Mouse (Mus musculus): ENCODE results near the gene Bmpr1b. TPM values are rescaled to one million over a fixed set of nuclear protein-coding genes. Genes with fewer than 3 reads are reported as not detected.

Gene Bmpr1b
- polyA plus RNA-seq, 1 experiment from 2014 or later: 18.1 TPM

DNA sequence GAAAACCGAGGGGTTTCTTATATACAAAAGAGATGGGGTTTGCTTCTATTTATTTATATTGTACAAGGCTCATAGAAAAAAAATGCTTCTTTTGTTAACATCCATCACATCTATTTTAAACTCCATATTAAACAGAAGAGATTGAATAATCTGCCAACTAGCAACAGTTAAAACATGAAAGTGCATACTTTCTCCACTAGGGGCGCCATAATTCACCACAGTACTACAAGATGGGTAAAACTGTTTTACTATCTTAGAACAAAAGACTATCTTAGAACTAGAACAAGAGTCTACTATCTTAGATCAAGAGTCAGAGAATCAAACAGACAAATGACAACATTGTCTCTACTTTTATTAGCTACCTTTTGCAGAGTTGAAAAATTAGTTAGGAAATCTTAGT, 125.8 kb downstream of the Bmpr1b start:
- ATAC-seq (ENCODE audit: insufficient number of reproducible peaks, insufficient read depth, low FRiP score, low TSS enrichment, low read depth): no peak
- Histone ChIP-seq H3K4me3 (replicated peaks) (no peak overlapping the region), H3K27ac (no peak overlapping the region), H3K9me3 (no peaks in the 10 kb centered on the region), H3K4me2 (no peak overlapping the region), H3K36me3 (no peaks in the 10 kb centered on the region), H3K9ac (replicated peaks) (no peak overlapping the region), H3K27me3 (peaks cover 1% of the 10 kb centered on the region), H3K4me1 (replicated peaks) (peaks cover 3% of the 10 kb centered on the region; the same call in 1 of the 2 replicates)
- 39% methylated on average over 2 of the region's 2 CpGs for WGBS

GRCm38 (mm10) chr3:142043006-142043405, 126.2 kb downstream of the Bmpr1b start:
- peak; percentile 52; the same call in 1 of the 2 replicates for ATAC-seq (ENCODE audit: insufficient number of reproducible peaks, insufficient read depth, low FRiP score, low TSS enrichment, low read depth)
- 62% methylated on average over 5 of the region's 5 CpGs for WGBS
- no peak overlapping the region for H3K4me3 ChIP-seq (replicated peaks)
- no peak overlapping the region for H3K4me2 ChIP-seq
- H3K9ac ChIP-seq (replicated peaks): no peak overlapping the region
- H3K27ac ChIP-seq: no peak overlapping the region
- H3K4me1 ChIP-seq (replicated peaks): peaks cover 3% of the 10 kb centered on the region; the same call in 1 of the 2 replicates
- no peaks in the 10 kb centered on the region for H3K36me3 ChIP-seq
- H3K9me3 ChIP-seq: no peaks in the 10 kb centered on the region
- no peaks in the 10 kb centered on the region; the same call in 1 of the 2 replicates for H3K27me3 ChIP-seq

DNA sequence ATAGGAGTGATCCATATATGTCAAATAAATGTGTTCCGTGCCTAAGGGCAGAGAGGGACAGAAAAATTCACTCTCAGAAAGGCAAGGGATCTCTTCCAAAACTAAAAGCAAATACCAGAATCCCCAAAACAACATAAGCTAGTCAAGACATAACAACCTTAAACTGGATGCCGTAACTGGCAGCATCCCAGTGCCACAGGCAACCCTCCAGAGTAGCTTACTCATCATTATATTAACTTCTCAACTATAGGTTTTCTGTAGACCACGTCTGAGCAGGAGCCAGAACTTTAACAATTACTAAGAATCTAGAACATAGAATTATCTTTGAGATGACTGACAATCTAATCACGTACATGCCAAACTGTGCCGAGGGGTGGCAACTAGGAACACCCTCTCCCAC, 128.9 kb downstream of the Bmpr1b start:
- Histone ChIP-seq H3K36me3 (no peaks in the 10 kb centered on the region), H3K27ac (no peak overlapping the region), H3K4me2 (no peak overlapping the region), H3K9me3 (no peaks in the 10 kb centered on the region), H3K9ac (replicated peaks) (no peak overlapping the region), H3K4me3 (replicated peaks) (no peak overlapping the region), H3K4me1 (replicated peaks) (peaks cover 9% of the 10 kb centered on the region), H3K27me3 (no peaks in the 10 kb centered on the region)
- ATAC-seq (ENCODE audit: insufficient number of reproducible peaks, insufficient read depth, low FRiP score, low TSS enrichment, low read depth): no peak
- 86% methylated on average over 5 of the region's 5 CpGs for WGBS

DNA sequence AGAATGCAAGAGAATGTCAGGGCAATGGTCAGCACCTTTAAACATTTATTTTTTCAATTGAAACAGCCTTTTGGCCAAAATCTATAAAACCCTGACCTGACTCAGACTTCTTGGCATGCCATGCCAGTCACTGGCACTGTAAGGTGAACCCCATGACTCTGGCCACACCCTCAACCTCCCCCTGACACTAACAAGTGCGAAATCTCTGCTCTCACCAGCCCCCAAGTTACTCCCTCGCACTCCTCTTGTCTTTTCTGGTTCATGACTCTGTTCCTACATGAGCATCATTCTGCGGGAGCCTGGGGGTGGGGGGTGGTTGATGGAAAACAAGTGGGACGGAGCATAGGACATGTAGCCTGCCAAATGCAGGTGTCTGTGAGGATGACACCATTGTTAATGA, 135.1 kb downstream of the Bmpr1b start:
- Histone ChIP-seq H3K9me3 (no peaks in the 10 kb centered on the region), H3K4me3 (replicated peaks) (no peak overlapping the region), H3K27me3 (peaks cover 3% of the 10 kb centered on the region; the same call in 1 of the 2 replicates), H3K4me1 (replicated peaks) (peaks cover 17% of the 10 kb centered on the region), H3K27ac (peak overlapping the region; percentile 37; the same call in 1 of the 2 replicates), H3K36me3 (no peaks in the 10 kb centered on the region), H3K9ac (replicated peaks) (no peak overlapping the region), H3K4me2 (no peak overlapping the region)
- ATAC-seq (ENCODE audit: insufficient number of reproducible peaks, insufficient read depth, low FRiP score, low TSS enrichment, low read depth): no peak
- WGBS: 63% methylated on average over 4 of the region's 4 CpGs

GRCm38 (mm10) chr3:142019716-142020115, 149.5 kb downstream of the Bmpr1b start:
- no peaks in the 10 kb centered on the region for H3K9me3 ChIP-seq
- peak; percentile 87 for ATAC-seq (ENCODE audit: insufficient number of reproducible peaks, insufficient read depth, low FRiP score, low TSS enrichment, low read depth)
- H3K9ac ChIP-seq (replicated peaks): no peak overlapping the region

DNA sequence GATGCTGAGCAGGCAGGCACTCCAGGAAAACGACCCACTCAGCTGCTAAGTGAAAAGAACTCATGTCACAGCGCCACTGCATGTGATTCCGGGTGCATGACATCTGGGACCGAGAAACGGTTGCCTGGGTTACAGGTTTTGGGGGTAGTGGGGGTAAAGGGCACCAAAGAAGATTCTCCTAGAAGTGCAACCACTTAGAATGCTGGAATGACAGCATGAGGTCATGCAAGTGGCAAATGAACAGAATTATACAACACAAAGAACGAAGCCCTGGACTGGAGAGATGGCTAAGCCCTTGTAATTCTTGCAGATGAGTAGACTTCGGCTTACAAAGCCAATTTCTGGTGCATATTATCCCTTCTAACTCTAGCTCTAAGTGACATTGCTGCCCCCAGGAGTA, 184.7 kb downstream of the Bmpr1b start:
- Histone ChIP-seq H3K4me2 (no peak overlapping the region), H3K27me3 (no peaks in the 10 kb centered on the region), H3K4me1 (replicated peaks) (peaks cover 13% of the 10 kb centered on the region; the same call in 1 of the 2 replicates), H3K9me3 (no peaks in the 10 kb centered on the region), H3K9ac (replicated peaks) (no peak overlapping the region), H3K4me3 (replicated peaks) (no peak overlapping the region), H3K36me3 (no peaks in the 10 kb centered on the region), H3K27ac (no peak overlapping the region)
- WGBS: 72% methylated on average over 7 of the region's 7 CpGs
- ATAC-seq (ENCODE audit: insufficient number of reproducible peaks, insufficient read depth, low FRiP score, low TSS enrichment, low read depth): no peak

More at GRCm38 (mm10) chr3:142019716-142020115, 149.5 kb downstream of the Bmpr1b start:
- no peak overlapping the region for H3K4me3 ChIP-seq (replicated peaks)
- 22% methylated on average over 7 of the region's 7 CpGs for WGBS
- H3K27ac ChIP-seq: 0 out of 2 replicates have a peak overlapping the region, but pooled peaks have one; percentile 51
- no peaks in the 10 kb centered on the region for H3K36me3 ChIP-seq
- H3K4me1 ChIP-seq (replicated peaks): peaks cover 25% of the 10 kb centered on the region; the same call in 1 of the 2 replicates
- H3K27me3 ChIP-seq: peaks cover 12% of the 10 kb centered on the region
- peak overlapping the region; percentile 21; the same call in 1 of the 2 replicates for H3K4me2 ChIP-seq

DNA sequence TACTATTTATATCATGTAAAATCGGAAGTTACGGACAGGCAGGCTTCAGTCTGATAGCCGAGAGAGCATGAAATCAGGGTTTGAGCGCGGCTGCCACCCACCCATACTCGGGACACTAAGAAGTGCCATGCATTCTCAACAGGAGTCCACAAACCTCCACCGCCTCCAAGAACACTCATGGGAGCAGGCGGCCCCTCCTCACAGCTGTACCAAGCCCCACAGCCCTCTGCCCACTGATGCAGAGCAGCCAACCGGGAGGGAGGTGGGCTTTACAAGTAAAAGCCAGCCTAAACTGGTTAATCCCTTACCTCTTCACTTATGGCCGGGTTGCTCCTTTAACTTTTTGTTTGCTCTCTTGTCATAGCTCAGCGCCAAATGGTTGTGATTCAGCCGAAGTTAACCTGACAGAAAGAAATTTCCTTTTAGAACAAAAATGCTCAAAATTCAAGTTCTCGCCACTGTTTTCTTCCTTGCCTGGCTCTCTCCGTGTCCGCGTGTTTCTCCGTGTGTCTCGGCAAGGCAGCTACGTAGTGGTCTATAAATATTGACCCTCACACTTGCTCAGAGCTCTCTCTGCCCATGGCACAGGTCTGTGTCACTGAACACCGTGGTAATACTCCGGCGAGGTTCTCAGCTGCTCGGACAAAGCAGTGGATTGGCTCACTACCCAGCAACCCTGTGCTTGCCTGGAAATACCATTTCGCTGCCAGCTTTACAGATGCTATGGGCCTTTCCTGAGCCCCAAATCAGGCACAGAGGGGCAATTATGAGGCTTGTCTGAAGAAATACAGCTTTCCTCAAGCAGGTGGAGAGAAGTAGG, 187.4 kb downstream of the Bmpr1b start:
- WGBS: 75% methylated on average over 24 of the region's 24 CpGs
- 0 out of 2 replicates have a peak overlapping the region, but pooled peaks have one; percentile 8 for H3K4me2 ChIP-seq

GRCm38 (mm10) chr3:141966244-141966643, 203.0 kb downstream of the Bmpr1b start:
- H3K27ac ChIP-seq: no peak overlapping the region
- no peak overlapping the region for H3K4me3 ChIP-seq (replicated peaks)
- peaks cover 4% of the 10 kb centered on the region; the same call in 1 of the 2 replicates for H3K4me1 ChIP-seq (replicated peaks)
- no peak overlapping the region for H3K4me2 ChIP-seq
- no peaks in the 10 kb centered on the region for H3K9me3 ChIP-seq
- 53% methylated on average over 4 of the region's 4 CpGs for WGBS
- ATAC-seq (ENCODE audit: insufficient number of reproducible peaks, insufficient read depth, low FRiP score, low TSS enrichment, low read depth): no peak
- H3K9ac ChIP-seq (replicated peaks): no peak overlapping the region
- H3K36me3 ChIP-seq: no peaks in the 10 kb centered on the region
- no peaks in the 10 kb centered on the region; the same call in 1 of the 2 replicates for H3K27me3 ChIP-seq

More for the DNA sequence above, 187.4 kb downstream of the Bmpr1b start:
- Histone ChIP-seq H3K36me3 (no peaks in the 10 kb centered on the region), H3K27ac (no peak overlapping the region), H3K4me3 (replicated peaks) (no peak overlapping the region), H3K9me3 (no peaks in the 10 kb centered on the region), H3K27me3 (no peaks in the 10 kb centered on the region), H3K4me1 (replicated peaks) (peaks cover 13% of the 10 kb centered on the region; the same call in 1 of the 2 replicates), H3K9ac (replicated peaks) (0 out of 2 replicates have a peak overlapping the region, but pooled peaks have one; percentile 34)
- 0 out of 2 replicates have a peak, but pooled peaks have one; percentile 20 for ATAC-seq (ENCODE audit: insufficient number of reproducible peaks, insufficient read depth, low FRiP score, low TSS enrichment, low read depth)

DNA sequence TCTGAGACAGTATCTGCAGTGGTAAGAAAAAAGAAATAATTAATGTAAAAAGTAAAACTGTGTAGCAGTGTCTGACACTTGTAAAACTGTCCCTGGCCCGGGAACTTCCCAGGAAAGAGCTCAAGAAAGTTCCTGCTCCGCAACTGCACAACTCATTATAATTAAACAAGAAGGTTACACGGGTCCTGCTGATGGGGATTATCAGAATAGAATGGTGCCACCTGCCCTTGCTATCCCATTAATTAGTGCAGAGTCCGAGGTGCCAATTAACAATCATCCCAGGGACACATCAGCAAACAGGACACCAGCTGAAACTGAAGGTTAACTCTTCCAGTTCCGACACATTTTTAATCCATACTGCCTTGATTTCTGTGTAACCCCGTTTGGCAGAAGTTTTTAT, 216.3 kb downstream of the Bmpr1b start:
- 37% methylated on average over 6 of the region's 6 CpGs for WGBS

DNA sequence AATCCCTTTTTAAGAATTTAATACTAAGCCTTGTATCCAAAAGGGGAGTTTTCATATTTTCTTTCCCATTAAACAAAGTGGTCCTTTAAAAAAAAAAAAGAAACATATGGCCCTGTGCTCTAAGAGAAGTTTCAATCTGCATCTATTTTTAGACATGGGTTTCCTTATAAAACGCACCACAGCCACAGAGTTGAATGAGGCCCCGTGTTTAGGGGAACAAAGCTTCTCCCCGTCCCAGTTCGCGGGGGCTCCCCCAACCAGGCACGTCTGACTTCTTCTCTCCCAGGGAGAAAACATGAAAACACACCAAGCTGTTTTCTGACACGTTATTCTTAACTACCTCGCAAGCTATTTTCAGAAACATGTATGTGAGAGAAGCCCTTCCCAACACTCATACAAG, 218.6 kb downstream of the Bmpr1b start:
- Histone ChIP-seq H3K27me3 (no peaks in the 10 kb centered on the region), H3K4me3 (replicated peaks) (no peak overlapping the region), H3K9me3 (no peaks in the 10 kb centered on the region), H3K36me3 (no peaks in the 10 kb centered on the region), H3K27ac (peak overlapping the region; percentile 51; the same call in 1 of the 2 replicates), H3K4me1 (replicated peaks) (peaks cover 19% of the 10 kb centered on the region), H3K4me2 (no peak overlapping the region; the same call in 1 of the 2 replicates), H3K9ac (replicated peaks) (no peak overlapping the region)
- 46% methylated on average over 8 of the region's 8 CpGs for WGBS
- no peak for ATAC-seq (ENCODE audit: insufficient number of reproducible peaks, insufficient read depth, low FRiP score, low TSS enrichment, low read depth)

More for the DNA sequence above, 216.3 kb downstream of the Bmpr1b start:
- H3K27me3 ChIP-seq: no peaks in the 10 kb centered on the region
- H3K4me1 ChIP-seq (replicated peaks): peaks cover 19% of the 10 kb centered on the region
- H3K4me3 ChIP-seq (replicated peaks): no peak overlapping the region
- ATAC-seq (ENCODE audit: insufficient number of reproducible peaks, insufficient read depth, low FRiP score, low TSS enrichment, low read depth): no peak
- no peaks in the 10 kb centered on the region for H3K9me3 ChIP-seq
- H3K36me3 ChIP-seq: no peaks in the 10 kb centered on the region
- H3K4me2 ChIP-seq: no peak overlapping the region
- H3K9ac ChIP-seq (replicated peaks): no peak overlapping the region
- no peak overlapping the region for H3K27ac ChIP-seq

- Histone ChIP-seq H3K4me2 (no peak overlapping the region), H3K27me3 (no peaks in the 10 kb centered on the region), H3K27ac (no peak overlapping the region), H3K36me3 (no peaks in the 10 kb centered on the region), H3K4me1 (replicated peaks) (peaks cover 19% of the 10 kb centered on the region), H3K4me3 (replicated peaks) (no peak overlapping the region), H3K9ac (replicated peaks) (no peak overlapping the region), H3K9me3 (no peaks in the 10 kb centered on the region)
- WGBS: 54% methylated on average over 1 of the region's 1 CpGs
- ATAC-seq (ENCODE audit: insufficient number of reproducible peaks, insufficient read depth, low FRiP score, low TSS enrichment, low read depth): no peak
These were observed 220.7 kb downstream of the Bmpr1b start for GRCm38 (mm10) chr3:141948506-141948905.

Measured in limb, embryonic 12.5 days (tissue).